Mouse (Mus musculus) right cerebral cortex, postnatal 4 days (tissue): ENCODE results near the gene Pik3ip1.

ENCODE experiments used
- DNase-seq: peaks from one replicate; pipeline ENCODE4 v3.0.0-alpha.2; 2022

The Pik3ip1 gene

DNA sequence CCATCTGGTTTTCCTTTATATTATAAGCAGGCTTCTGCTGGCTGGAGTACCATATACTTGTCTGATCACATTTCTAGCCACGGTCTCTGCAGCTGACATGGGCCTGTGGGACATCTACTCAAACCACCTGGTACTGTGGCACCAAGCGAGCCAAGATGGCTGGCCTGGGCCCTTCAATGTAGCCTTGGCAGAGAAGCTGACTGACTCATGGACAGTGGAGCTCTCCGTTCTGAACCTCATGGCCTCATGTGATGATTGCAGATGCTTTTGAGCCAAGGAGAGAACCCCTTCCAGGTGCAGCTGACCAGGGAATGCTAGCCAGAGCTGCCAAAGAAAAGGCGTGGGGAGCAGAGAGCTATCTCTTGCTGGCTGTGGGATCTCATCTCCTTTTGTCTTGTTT lies 24.4 kb upstream of the Pik3ip1 start:
- DNase-seq: no peak

- DNase-seq: no peak
Measured at GRCm38 (mm10) chr11:3307875-3308274, 22.3 kb upstream of the Pik3ip1 start.

DNA sequence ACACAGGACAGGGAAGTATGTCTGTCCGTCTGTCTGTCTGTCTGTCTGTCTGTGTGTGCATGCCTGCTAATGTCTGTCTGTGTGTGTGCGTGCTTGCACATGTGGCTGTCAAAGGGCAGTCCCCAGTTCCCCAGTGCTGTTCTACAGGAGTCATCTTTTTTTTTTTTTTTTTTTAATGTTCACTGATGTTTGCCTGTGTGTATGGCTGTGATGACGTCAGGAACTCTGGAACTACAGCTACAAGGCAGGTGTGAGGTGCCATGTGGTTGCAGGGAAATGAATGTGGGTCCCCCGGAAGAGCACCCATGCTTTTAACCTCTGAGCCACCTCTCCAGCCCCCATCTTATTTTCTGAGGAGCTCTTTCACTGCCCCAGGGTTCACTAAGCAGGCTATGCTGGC lies 20.3 kb upstream of the Pik3ip1 start:
- DNase-seq: no peak

DNA sequence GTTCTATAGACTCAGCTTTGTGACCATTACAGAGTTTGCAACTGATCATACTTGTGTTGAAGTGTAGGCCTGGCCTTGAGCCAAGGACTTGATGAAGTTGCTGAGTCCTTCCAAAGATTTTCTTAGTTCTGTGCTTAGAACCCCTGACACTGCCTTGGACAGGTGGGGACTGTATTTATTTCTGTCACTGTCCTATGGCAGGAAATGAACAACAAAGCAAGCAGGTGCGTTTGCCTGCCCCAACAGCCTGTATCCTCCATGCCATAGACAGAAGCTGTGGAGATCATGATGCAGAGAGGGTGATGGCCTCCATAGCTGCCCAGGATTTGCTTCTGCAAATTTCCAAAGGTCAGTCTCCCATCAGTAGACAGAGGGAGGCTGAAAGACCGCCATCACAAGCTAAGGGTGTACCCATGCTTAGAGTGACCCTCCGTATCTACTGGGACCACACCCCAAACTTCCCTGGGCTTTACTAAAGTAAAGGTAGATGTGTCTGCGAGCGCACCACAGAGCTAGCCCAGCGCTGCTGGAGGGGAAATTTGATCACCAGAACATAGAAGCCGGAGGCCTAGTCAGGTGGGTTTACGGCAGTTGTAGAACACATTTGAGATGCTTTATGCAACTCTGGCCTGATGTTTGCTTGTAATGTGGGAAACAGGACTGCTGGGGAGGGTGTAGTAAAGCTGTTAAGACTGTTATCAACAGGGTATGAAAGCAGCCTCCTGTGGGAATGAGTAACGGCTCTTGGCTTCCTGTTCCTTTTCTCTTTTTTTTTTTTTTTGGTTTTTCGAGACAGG lies 19.2 kb upstream of the Pik3ip1 start:
- DNase-seq: no peak

GRCm38 (mm10) chr11:3311586-3312347 lies 18.4 kb upstream of the Pik3ip1 start:
- DNase-seq: no peak

DNA sequence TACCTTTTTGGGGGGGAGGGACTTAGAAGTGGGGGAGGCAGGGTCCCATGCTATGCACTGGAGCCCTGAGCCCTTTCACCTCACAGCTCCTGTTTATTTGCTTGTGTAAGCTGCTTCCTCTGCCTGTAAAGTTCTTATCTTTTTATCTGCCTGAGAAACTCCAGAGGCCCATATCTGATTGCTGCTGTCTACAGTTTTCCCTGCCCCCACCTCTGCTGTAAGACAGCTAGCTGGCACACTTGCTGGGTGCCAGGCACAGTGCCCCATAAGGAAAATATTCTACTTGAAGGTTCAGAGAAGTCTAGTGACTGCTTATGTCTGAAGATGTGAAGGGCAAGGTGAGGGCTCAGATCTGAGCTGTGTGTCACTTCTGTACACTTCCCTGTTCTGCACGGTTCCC lies 16.9 kb upstream of the Pik3ip1 start:
- no peak for DNase-seq

DNA sequence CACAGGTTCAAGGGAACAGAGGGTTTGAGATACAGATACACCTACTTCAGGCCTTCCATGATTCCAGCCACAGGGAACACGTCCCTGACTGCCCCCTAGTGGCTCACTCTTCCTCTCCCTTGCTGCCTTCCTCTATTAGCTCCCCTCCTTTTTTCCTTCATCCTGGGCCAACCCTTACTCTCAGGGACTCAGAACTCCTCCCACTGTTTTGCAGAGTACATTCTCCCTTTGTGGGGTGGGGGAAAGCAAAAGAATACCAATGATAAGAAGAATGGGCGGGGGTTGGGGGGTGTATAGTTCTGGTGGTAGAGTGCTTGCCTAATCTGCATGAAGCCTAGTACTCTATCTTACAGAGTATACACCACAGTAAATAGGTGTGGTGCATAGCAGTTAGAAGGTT lies 16.1 kb upstream of the Pik3ip1 start:
- peak; percentile 64 for DNase-seq

- DNase-seq: no peak
Measured at GRCm38 (mm10) chr11:3318286-3318685, 11.9 kb upstream of the Pik3ip1 start.

GRCm38 (mm10) chr11:3328271-3328670 lies 1.9 kb upstream of the Pik3ip1 start:
- no peak for DNase-seq

- no peak for DNase-seq
Measured at GRCm38 (mm10) chr11:3328806-3329775, 1.1 kb upstream of the Pik3ip1 start.

DNA sequence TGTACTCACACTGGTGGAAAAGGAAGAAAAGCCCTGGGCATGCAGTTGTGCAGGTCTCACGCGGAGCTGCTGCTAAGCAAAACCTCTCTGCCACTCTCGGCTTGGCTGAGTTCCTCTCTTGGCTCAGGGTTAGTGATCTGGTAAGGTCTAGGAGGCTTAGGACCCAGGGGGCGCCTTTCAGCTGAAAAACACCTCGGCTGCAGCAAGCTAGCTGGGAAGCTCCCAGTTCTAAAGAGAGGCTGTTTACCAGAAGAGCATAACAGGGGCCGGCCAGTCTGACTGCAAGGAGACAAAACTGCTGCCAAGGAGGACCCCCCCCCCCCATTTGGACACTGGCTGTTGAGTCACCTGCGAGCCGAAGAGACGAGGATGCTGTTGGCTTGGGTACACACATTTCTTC lies 365 bp downstream of the Pik3ip1 start:
- DNase-seq: peak; percentile 80

DNA sequence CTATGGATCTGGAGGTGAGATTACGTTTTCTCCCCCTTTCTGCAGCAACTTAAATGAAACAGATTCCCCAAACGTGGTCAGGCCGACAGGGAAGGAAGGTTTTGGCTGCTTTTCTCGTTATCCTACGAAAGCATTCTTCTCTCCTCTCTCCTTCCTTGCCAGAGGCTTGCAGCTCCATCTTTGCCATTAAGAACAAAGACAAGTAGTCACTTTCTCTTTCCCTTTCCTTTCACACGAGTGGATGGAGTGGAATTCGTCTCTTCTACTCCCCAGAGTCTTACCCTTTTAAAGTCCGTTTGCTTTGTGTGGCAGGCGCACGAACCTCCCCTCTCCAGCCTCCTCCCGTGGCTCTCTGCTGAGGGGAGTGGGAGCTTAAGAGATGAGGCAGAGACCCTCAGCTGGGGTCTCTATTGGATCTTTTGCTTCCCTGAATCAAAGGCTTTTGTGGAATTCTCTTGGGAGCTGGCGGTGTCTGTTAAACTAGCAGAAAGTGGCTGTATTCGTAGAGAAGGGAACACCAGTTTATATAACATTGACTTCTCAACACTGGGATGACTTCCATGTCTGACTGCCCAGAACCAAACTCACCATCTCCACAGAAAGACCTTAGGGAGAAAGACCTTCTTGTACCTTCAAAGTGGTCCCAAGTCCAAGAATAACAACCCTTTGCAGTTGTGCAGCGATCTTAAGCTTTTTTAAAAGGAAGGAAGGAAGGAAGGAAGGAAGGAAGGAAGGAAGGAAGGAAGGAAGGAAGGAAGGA lies 970 bp downstream of the Pik3ip1 start:
- DNase-seq: no peak

DNA sequence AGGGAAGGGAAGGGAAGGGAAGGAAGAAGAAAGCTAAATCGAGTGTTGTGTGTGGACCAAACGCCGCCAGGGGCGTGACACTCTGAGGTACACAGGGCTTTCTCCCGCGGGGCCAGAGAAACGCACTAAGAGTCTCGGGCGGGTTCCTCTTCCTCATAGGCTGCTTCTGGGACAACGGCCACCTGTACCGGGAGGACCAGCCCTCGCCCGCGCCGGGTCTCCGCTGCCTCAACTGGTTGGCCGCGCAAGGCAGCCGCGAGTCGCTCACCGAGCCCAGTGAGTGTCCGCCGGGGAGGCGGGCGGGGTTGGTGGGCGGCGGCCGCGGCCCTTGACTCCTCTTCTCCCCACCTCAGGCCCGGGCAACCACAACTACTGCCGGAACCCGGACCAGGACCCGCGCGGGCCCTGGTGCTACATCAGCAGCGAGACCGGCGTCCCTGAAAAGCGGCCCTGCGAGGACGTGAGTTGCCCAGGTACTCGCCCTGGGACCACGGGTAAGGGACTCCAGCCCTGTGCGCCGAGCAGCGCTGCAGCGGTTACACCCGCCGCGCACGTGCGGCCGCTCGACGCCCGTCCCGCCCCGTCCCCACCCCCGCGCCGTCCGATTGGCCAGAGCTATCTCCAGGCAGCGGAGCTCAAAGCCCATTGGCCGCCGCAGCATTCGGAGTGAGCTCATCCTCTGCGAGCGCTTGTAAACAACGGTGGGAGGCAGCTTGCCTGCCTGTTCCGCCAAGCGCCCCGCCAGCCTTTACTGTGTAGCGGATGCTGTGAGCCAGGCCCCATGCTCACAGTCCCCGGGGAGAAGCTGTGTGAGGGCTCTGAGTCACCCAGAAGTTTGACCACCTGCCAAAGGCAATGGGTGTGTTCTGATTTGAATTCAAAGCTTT lies 1.8 kb downstream of the Pik3ip1 start:
- peak; percentile 93 for DNase-seq

DNA sequence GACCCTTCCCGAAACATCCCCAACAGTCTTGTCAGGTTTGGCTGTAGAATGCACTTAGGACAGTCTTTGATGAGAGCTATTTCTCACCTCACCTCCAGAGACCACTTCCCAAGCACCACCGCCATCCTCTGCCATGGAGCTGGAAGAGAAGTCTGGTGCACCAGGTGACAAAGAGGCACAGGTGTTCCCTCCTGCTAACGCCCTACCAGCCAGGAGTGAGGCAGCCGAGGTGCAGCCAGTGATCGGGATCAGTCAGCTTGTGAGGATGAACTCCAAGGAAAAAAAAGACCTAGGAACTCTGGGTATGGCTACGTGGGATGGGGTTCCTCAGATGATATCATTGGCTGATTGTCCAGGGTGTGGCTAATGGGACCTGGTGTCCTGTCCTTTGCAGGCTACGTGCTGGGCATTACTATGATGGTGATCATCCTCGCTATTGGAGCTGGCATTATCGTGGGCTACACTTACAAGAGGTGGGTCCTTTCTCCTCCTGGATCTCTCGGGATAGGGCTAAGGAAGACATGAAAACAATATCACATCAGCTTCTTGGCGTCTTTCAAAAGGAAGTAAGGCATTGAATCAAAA lies 3.0 kb downstream of the Pik3ip1 start:
- DNase-seq: no peak

GRCm38 (mm10) chr11:3334141-3334710 lies 4.0 kb downstream of the Pik3ip1 start:
- no peak for DNase-seq

DNA sequence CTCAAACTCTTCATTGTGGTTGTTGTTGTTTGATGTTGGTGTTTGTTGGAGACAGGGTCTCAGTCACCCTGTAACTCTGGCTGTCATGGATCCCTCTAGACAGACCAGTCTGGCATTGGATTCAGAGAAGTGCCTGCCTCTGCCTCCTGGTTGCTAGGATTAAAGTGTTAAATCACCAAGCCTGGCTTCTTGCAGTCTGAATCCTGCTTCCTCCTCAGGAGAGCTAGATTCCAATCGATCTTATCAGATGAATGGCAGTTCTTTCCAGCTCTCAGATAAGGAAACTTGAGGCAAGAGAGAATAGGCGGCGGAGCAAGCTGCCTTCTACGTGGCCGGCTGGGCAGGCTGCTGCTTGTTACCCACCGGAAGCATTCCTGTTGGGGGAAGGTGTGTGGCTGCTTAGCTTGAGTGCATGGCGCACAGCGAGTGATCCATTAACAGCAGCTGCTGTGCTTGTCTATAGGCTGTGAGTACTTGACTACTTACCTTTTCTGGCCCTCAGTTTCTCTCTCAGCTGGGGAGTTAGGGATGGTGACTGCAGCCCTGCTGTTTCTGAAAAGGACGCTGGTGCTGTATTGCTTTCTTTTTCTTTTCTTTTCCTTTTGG lies 4.6 kb downstream of the Pik3ip1 start:
- no peak for DNase-seq

DNA sequence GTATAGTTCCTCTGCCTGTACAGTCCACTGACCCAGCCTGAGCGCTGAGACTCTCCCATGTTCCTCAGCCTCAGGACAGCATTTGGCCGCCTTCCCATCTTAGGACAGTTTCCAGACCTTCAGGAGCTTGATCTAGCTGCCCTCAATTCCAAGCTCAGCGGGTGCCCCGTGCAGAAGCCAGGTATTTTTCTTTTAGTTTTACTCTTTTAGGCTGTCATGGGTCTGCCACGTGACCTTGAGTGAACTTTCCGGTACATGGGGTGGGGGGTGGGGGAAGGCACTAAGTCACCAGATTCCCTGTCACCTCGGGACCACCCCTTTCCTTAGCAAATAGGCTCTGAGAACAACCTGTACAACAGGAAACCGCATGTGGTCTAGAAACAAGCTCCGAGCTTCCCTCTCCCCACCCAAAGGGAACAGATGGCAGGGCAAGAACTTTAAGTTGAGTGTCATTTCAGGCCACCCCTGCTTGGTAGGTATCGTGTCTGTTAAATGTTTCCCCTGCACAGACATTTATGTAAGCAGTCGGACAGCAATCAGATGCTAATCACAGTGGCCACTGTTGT lies 5.5 kb downstream of the Pik3ip1 start:
- no peak for DNase-seq

GRCm38 (mm10) chr11:3336602-3337001 lies 6.4 kb downstream of the Pik3ip1 start:
- DNase-seq: no peak

DNA sequence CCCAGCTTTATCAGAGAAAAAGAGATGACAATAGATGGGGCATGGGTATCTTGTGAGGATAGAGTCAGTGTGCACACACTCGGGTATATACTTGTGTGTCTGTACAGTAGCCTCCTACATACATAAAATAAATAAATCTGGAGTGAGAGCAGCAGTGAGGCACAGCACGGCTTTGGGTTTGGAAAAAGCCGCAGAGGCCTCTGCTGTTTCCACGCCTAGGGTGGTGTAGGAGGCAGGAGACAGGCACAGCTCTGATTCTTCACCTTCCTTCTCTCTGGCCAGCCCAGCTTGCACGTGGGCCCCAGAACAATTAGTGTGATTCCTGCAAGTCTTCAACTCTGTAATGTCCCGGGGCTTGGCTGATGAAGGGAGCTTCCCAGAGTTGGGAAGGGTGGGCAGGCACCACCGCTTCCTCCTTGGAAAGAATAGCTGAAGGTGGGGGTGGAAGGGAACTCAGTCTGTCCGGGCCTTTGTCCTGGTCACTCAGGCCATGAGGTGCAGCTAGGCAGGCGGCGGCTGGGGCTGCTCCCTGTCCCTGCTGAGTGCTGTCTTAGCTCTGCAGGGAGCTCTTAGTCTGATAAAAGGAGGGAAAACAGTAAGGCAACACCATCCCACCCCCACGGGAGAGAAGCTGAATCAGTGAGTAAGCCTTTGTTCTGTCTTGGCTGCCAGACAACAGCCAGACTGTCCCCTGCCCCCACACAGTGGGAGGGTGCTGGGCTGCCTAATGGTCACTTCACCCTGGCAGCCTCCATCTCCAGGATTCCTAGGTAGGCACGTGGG lies 7.2 kb downstream of the Pik3ip1 start:
- DNase-seq: no peak
